Mouse (Mus musculus): ENCODE results near the gene Copz1. TPM values are rescaled to one million over a fixed set of nuclear protein-coding genes. Genes with fewer than 3 reads are reported as not detected.

Copz1 gene
- polyA plus RNA-seq, 1 experiment: 191 TPM

DNA sequence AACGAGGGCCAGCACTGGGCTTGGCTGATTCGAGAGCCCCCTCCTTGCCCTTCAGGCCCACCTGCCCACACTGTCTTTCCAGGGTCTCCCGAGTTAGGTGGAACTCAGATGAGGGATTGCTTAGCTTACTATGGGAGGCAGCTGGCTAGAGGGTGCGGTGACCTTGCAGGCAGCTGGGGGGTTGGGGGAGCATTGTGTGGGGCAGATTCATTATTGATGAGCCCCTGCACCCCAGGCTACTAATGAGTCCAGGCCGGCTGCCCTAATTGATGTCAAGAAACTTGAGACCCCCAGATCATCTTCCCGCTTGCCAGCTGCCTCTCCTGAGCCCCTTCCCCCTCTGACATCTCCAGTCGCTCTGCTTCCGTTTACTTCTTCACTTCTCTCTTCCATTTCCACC is 69.0 kb downstream of the Copz1 start:
- no peaks in the 10 kb centered on the region for H3K27me3 ChIP-seq (ENCODE audit: control insufficient read depth, insufficient read depth, insufficient read length)
- TF ChIP-seq MYOG (IDR thresholded peaks at IDR 0.05; ENCODE audit: control insufficient read depth, extremely low read depth, insufficient read length): no peak
- no peak for TF ChIP-seq CEBPB (IDR thresholded peaks at IDR 0.05; ENCODE audit: low read depth)
- no peak for TF ChIP-seq MAX (IDR thresholded peaks at IDR 0.05)
- TF ChIP-seq CTCF (IDR thresholded peaks at IDR 0.05; ENCODE audit: control insufficient read depth, insufficient read depth, insufficient read length): no peak
- no peak for TF ChIP-seq USF1 (IDR thresholded peaks at IDR 0.05; ENCODE audit: low read depth)
- TF ChIP-seq MYOD1 (IDR thresholded peaks at IDR 0.05; ENCODE audit: control insufficient read depth, insufficient read length, low read depth): no peak
- TF ChIP-seq FOSL1 (IDR thresholded peaks at IDR 0.05; ENCODE audit: insufficient read depth, low read length, poor library complexity, severe bottlenecking): no peak
- H3K4me3 ChIP-seq (ENCODE audit: insufficient read depth, poor library complexity, severe bottlenecking): no peak overlapping the region
- H3ac ChIP-seq (ENCODE audit: control insufficient read depth, insufficient read length, low read depth): no peak overlapping the region
- peaks cover 46% of the 10 kb centered on the region for H3K36me3 ChIP-seq (ENCODE audit: control insufficient read depth, insufficient read depth)
- H3K79me2 ChIP-seq (ENCODE audit: control insufficient read depth, insufficient read depth): no peaks in the 10 kb centered on the region
- no peaks in the 10 kb centered on the region for H3K79me3 ChIP-seq (ENCODE audit: low read depth)

- peaks cover 54% of the 10 kb centered on the region for H3K36me3 ChIP-seq (ENCODE audit: control insufficient read depth, insufficient read depth)
- H3ac ChIP-seq (ENCODE audit: control insufficient read depth, insufficient read length, low read depth): no peak overlapping the region
- TF ChIP-seq FOSL1 (IDR thresholded peaks at IDR 0.05; ENCODE audit: insufficient read depth, low read length, poor library complexity, severe bottlenecking): no peak
- TF ChIP-seq MYOG (IDR thresholded peaks at IDR 0.05; ENCODE audit: control insufficient read depth, extremely low read depth, insufficient read length): no peak
- no peak for TF ChIP-seq CEBPB (IDR thresholded peaks at IDR 0.05; ENCODE audit: low read depth)
- peak; percentile 44 for TF ChIP-seq CTCF (IDR thresholded peaks at IDR 0.05; ENCODE audit: control insufficient read depth, insufficient read depth, insufficient read length)
- no peak for TF ChIP-seq MYOD1 (IDR thresholded peaks at IDR 0.05; ENCODE audit: control insufficient read depth, insufficient read length, low read depth)
- H3K27me3 ChIP-seq (ENCODE audit: control insufficient read depth, insufficient read depth, insufficient read length): no peaks in the 10 kb centered on the region
- no peaks in the 10 kb centered on the region for H3K79me3 ChIP-seq (ENCODE audit: low read depth)
- H3K4me3 ChIP-seq (ENCODE audit: insufficient read depth, poor library complexity, severe bottlenecking): no peak overlapping the region
- no peaks in the 10 kb centered on the region for H3K79me2 ChIP-seq (ENCODE audit: control insufficient read depth, insufficient read depth)
Measured at GRCm38 (mm10) chr15:103342415-103342814, 69.9 kb downstream of the Copz1 start.

DNA sequence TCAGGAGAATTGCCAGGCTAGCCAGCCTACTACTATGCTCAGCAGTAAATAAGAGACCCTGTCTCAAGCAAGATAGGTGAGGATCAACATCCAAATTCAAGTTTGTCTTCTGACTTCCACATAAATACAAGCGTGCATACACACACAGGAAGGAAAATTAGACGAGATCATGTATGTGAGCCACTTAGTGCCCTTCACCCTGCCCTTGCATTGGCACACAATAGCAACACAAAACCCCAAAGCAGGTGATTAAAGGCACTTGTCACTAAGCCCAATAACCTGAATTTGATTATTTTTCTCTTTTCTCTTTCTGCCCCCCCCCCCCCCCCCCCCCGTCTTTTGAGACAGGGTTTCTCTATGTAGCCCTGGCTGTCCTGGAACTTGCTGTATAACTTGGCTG is 70.5 kb downstream of the Copz1 start:
- H3K79me2 ChIP-seq (ENCODE audit: control insufficient read depth, insufficient read depth): no peaks in the 10 kb centered on the region
- no peak overlapping the region for H3ac ChIP-seq (ENCODE audit: control insufficient read depth, insufficient read length, low read depth)
- no peak overlapping the region for H3K4me3 ChIP-seq (ENCODE audit: insufficient read depth, poor library complexity, severe bottlenecking)
- TF ChIP-seq MYOD1 (IDR thresholded peaks at IDR 0.05; ENCODE audit: control insufficient read depth, insufficient read length, low read depth) (no peak), MAX (IDR thresholded peaks at IDR 0.05) (no peak), CEBPB (IDR thresholded peaks at IDR 0.05; ENCODE audit: low read depth) (no peak), CTCF (IDR thresholded peaks at IDR 0.05; ENCODE audit: control insufficient read depth, insufficient read depth, insufficient read length) (no peak), FOSL1 (IDR thresholded peaks at IDR 0.05; ENCODE audit: insufficient read depth, low read length, poor library complexity, severe bottlenecking) (no peak)
- no peaks in the 10 kb centered on the region for H3K27me3 ChIP-seq (ENCODE audit: control insufficient read depth, insufficient read depth, insufficient read length)
- peaks cover 60% of the 10 kb centered on the region for H3K36me3 ChIP-seq (ENCODE audit: control insufficient read depth, insufficient read depth)
- H3K79me3 ChIP-seq (ENCODE audit: low read depth): no peaks in the 10 kb centered on the region

DNA sequence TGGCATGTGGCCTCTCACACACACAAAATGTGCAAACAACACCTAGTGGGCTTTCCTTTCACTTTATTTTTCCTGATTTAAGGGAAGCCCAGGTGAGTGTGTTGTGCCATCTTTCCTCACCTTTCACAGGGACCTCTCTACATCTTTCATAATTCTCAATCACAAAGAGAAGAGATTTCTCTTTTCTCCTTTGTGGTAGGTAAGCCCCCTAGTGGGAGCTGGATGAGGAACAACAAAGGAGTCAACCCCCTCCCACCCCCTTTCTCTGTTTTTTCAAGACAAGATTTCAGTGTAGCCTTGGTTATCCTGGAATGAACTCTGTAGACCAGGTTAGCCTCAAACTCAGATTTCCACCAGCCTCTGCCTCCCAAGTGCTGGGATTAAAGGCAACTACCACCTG is 71.0 kb downstream of the Copz1 start:
- Histone ChIP-seq H3K79me3 (ENCODE audit: low read depth) (no peaks in the 10 kb centered on the region), H3ac (ENCODE audit: control insufficient read depth, insufficient read length, low read depth) (no peak overlapping the region), H3K4me3 (ENCODE audit: insufficient read depth, poor library complexity, severe bottlenecking) (no peak overlapping the region), H3K36me3 (ENCODE audit: control insufficient read depth, insufficient read depth) (peaks cover 66% of the 10 kb centered on the region), H3K27me3 (ENCODE audit: control insufficient read depth, insufficient read depth, insufficient read length) (no peaks in the 10 kb centered on the region), H3K79me2 (ENCODE audit: control insufficient read depth, insufficient read depth) (no peaks in the 10 kb centered on the region)
- no peak for TF ChIP-seq CEBPB (IDR thresholded peaks at IDR 0.05; ENCODE audit: low read depth)
- no peak for TF ChIP-seq FOSL1 (IDR thresholded peaks at IDR 0.05; ENCODE audit: insufficient read depth, low read length, poor library complexity, severe bottlenecking)
- no peak for TF ChIP-seq MAX (IDR thresholded peaks at IDR 0.05)
- no peak for TF ChIP-seq MYOG (IDR thresholded peaks at IDR 0.05; ENCODE audit: control insufficient read depth, extremely low read depth, insufficient read length)
- no peak for TF ChIP-seq CTCF (IDR thresholded peaks at IDR 0.05; ENCODE audit: control insufficient read depth, insufficient read depth, insufficient read length)
- TF ChIP-seq MYOD1 (IDR thresholded peaks at IDR 0.05; ENCODE audit: control insufficient read depth, insufficient read length, low read depth): no peak
- TF ChIP-seq USF1 (IDR thresholded peaks at IDR 0.05; ENCODE audit: low read depth): no peak

DNA sequence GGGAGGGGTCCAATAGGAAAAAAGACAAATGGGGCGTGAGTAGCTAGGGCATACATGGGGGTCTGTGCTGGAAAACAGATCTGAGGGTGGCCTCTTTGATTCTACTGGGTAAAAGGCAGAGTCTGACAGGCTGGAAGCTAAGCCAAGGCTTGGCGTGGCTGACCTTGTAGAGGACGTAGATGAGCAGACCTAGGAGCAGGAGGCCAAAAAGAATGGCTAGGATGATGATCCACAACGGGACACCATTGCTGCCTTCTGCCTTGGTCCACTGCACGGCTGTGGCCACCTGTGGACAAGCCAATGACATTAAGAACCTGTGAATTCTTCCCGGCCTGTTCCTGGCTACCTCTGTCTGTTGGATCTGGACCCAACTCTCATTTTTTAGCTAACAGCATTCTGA is 73.3 kb downstream of the Copz1 start:
- Histone ChIP-seq H3K79me3 (ENCODE audit: low read depth) (no peaks in the 10 kb centered on the region), H3ac (ENCODE audit: control insufficient read depth, insufficient read length, low read depth) (no peak overlapping the region), H3K36me3 (ENCODE audit: control insufficient read depth, insufficient read depth) (peaks cover 88% of the 10 kb centered on the region), H3K27me3 (ENCODE audit: control insufficient read depth, insufficient read depth, insufficient read length) (no peaks in the 10 kb centered on the region), H3K4me3 (ENCODE audit: insufficient read depth, poor library complexity, severe bottlenecking) (no peak overlapping the region), H3K79me2 (ENCODE audit: control insufficient read depth, insufficient read depth) (no peaks in the 10 kb centered on the region)
- TF ChIP-seq CTCF (IDR thresholded peaks at IDR 0.05; ENCODE audit: control insufficient read depth, insufficient read depth, insufficient read length) (no peak), MAX (IDR thresholded peaks at IDR 0.05) (no peak), USF1 (IDR thresholded peaks at IDR 0.05; ENCODE audit: low read depth) (no peak), CEBPB (IDR thresholded peaks at IDR 0.05; ENCODE audit: low read depth) (no peak), MYOD1 (IDR thresholded peaks at IDR 0.05; ENCODE audit: control insufficient read depth, insufficient read length, low read depth) (no peak), FOSL1 (IDR thresholded peaks at IDR 0.05; ENCODE audit: insufficient read depth, low read length, poor library complexity, severe bottlenecking) (no peak), MYOG (IDR thresholded peaks at IDR 0.05; ENCODE audit: control insufficient read depth, extremely low read depth, insufficient read length) (no peak)

DNA sequence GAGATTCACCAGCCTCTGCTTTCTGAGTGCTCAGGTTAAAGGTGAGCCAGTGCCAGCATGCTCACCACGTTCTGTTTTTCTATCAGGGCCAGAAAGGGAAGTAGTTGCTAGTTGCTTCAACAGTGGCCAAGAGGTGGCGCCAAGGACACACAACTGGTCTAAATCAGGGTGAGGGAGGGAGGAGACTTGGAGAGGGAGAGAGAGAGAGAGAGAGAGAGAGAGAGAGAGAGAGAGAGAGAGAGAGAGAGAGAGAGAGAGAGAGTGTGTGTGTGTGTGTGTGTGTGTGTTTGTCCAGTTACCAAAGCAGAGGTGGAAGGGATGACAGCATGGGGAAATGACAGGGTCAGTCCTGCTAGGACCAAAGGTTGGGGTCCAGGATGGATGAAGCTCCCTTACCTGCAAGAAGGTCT is 74.8 kb downstream of the Copz1 start:
- no peak for TF ChIP-seq MYOD1 (IDR thresholded peaks at IDR 0.05; ENCODE audit: control insufficient read depth, insufficient read length, low read depth)
- peak; percentile 64 for TF ChIP-seq CTCF (IDR thresholded peaks at IDR 0.05; ENCODE audit: control insufficient read depth, insufficient read depth, insufficient read length)
- Histone ChIP-seq H3ac (ENCODE audit: control insufficient read depth, insufficient read length, low read depth) (no peak overlapping the region), H3K4me3 (ENCODE audit: insufficient read depth, poor library complexity, severe bottlenecking) (no peak overlapping the region), H3K79me3 (ENCODE audit: low read depth) (no peaks in the 10 kb centered on the region), H3K36me3 (ENCODE audit: control insufficient read depth, insufficient read depth) (peaks cover 97% of the 10 kb centered on the region), H3K27me3 (ENCODE audit: control insufficient read depth, insufficient read depth, insufficient read length) (no peaks in the 10 kb centered on the region), H3K79me2 (ENCODE audit: control insufficient read depth, insufficient read depth) (peaks cover 14% of the 10 kb centered on the region)

Small RNAs within 50 kb of the gene (microRNA-seq; reads per million reads assigned to microRNA genes)
- 201 reads per million, percentile 78 among the genes with 10 or more reads in this experiment for gene Mir148b (ENCODE audit: borderline microRNAs expressed)

Other genes with a start within 250 kb of the Copz1 start
- gene Smug1, start 105.6 kb upstream of the Copz1 start, polyA plus RNA-seq (2012; fragmentation: generic; extraction: Trizol): 15.7 TPM
- gene Cbx5, start 32.9 kb upstream of the Copz1 start, polyA plus RNA-seq (2012; fragmentation: generic; extraction: Trizol): 52.3 TPM
- 625 TPM for gene Hnrnpa1, start 32.3 kb upstream of the Copz1 start, polyA plus RNA-seq (2012; fragmentation: generic; extraction: Trizol)
- gene Nfe2, start 14.3 kb upstream of the Copz1 start, polyA plus RNA-seq (2012; fragmentation: generic; extraction: Trizol): 0.25 TPM
- not detected for gene Gpr84, start 37.9 kb downstream of the Copz1 start, polyA plus RNA-seq (2012; fragmentation: generic; extraction: Trizol)
- gene Zfp385a, start 67.4 kb downstream of the Copz1 start, polyA plus RNA-seq (2012; fragmentation: generic; extraction: Trizol): 21.2 TPM
- 104 TPM for gene Itga5, start 94.0 kb downstream of the Copz1 start, polyA plus RNA-seq (2012; fragmentation: generic; extraction: Trizol)
- 0.33 TPM for gene Gtsf1, start 157.8 kb downstream of the Copz1 start, polyA plus RNA-seq (2012; fragmentation: generic; extraction: Trizol)
- gene Gtsf2, start 175.8 kb downstream of the Copz1 start, polyA plus RNA-seq (2012; fragmentation: generic; extraction: Trizol): not detected
- 1.0 TPM for gene Nckap1l, start 181.1 kb downstream of the Copz1 start, polyA plus RNA-seq (2012; fragmentation: generic; extraction: Trizol)
- 1.6 TPM for gene Pde1b, start 230.3 kb downstream of the Copz1 start, polyA plus RNA-seq (2012; fragmentation: generic; extraction: Trizol)

Data from C2C12 (cell line).